Mouse (Mus musculus): ENCODE measurements around the gene Bcl2. TPM values are rescaled to one million over a fixed set of nuclear protein-coding genes. Genes with fewer than 3 reads are reported as not detected.
"Not testable (repeated sequence)": the region's sequence is repeated elsewhere in the genome, so short reads cannot be mapped to it uniquely, and the experiment has no call there.

Gene Bcl2
- total RNA-seq, 2 experiments from 2014 or later: 3.4 to 3.6 TPM

- intact Hi-C loops (cut with DNase I; ENCODE audit: low total_unique reads): loop anchor here (10.0 kb wide), 1 partner anchor 115 kb away; no protein-coding TSS in a partner anchor
- DNase-seq: no peak
Measured at GRCm38 (mm10) chr1:106540130-106540529, 173.9 kb downstream of the Bcl2 start.

GRCm38 (mm10) chr1:106539029-106539428, 175.0 kb downstream of the Bcl2 start:
- DNase-seq: no peak
- intact Hi-C loops (cut with DNase I; ENCODE audit: low total_unique reads): no loop called here

- DNase-seq: not testable (repeated sequence)
Measured at GRCm38 (mm10) chr1:106534835-106535234, 179.2 kb downstream of the Bcl2 start.

GRCm38 (mm10) chr1:106529570-106529969, 184.5 kb downstream of the Bcl2 start:
- DNase-seq: no peak
- intact Hi-C loops (cut with DNase I; ENCODE audit: low total_unique reads): no loop called here

More at GRCm38 (mm10) chr1:106534835-106535234, 179.2 kb downstream of the Bcl2 start:
- intact Hi-C loops (cut with DNase I; ENCODE audit: low total_unique reads): not testable (repeated sequence)

GRCm38 (mm10) chr1:106527537-106527936, 186.5 kb downstream of the Bcl2 start:
- intact Hi-C loops (cut with DNase I; ENCODE audit: low total_unique reads): no loop called here
- DNase-seq: no peak

- intact Hi-C loops (cut with DNase I; ENCODE audit: low total_unique reads): no loop called here
- DNase-seq: peak; percentile 34
Measured at GRCm38 (mm10) chr1:106526751-106527150, 187.3 kb downstream of the Bcl2 start.

- intact Hi-C loops (cut with DNase I; ENCODE audit: low total_unique reads): no loop called here
- DNase-seq: no peak
Measured at GRCm38 (mm10) chr1:106526112-106526511, 188.0 kb downstream of the Bcl2 start.

- intact Hi-C loops (cut with DNase I; ENCODE audit: low total_unique reads): loop anchor here (5.0 kb wide), 1 partner anchor 204 kb away; no protein-coding TSS in a partner anchor
- peak; percentile 63 for DNase-seq
Measured at GRCm38 (mm10) chr1:106523741-106524140, 190.3 kb downstream of the Bcl2 start.

- intact Hi-C loops (cut with DNase I; ENCODE audit: low total_unique reads): loop anchor here (5.0 kb wide), 1 partner anchor 204 kb away; no protein-coding TSS in a partner anchor
- DNase-seq: no peak
Measured at GRCm38 (mm10) chr1:106523009-106523408, 191.1 kb downstream of the Bcl2 start.

GRCm38 (mm10) chr1:106517591-106518177, 196.4 kb downstream of the Bcl2 start:
- no peak for DNase-seq

GRCm38 (mm10) chr1:106517099-106517498, 197.0 kb downstream of the Bcl2 start:
- no peak for DNase-seq
- intact Hi-C loops (cut with DNase I; ENCODE audit: low total_unique reads): no loop called here

More at GRCm38 (mm10) chr1:106517591-106518177, 196.4 kb downstream of the Bcl2 start:
- intact Hi-C loops (cut with DNase I; ENCODE audit: low total_unique reads): no loop called here

- intact Hi-C loops (cut with DNase I; ENCODE audit: low total_unique reads): no loop called here
- no peak for DNase-seq
Measured at GRCm38 (mm10) chr1:106515611-106516010, 198.5 kb downstream of the Bcl2 start.

GRCm38 (mm10) chr1:106513890-106514643, 200.0 kb downstream of the Bcl2 start:
- intact Hi-C loops (cut with DNase I; ENCODE audit: low total_unique reads): no loop called here
- DNase-seq: no peak

- no peak for DNase-seq
- intact Hi-C loops (cut with DNase I; ENCODE audit: low total_unique reads): no loop called here
Measured at GRCm38 (mm10) chr1:106513481-106513880, 200.6 kb downstream of the Bcl2 start.

GRCm38 (mm10) chr1:106511593-106511992, 202.5 kb downstream of the Bcl2 start:
- intact Hi-C loops (cut with DNase I; ENCODE audit: low total_unique reads): no loop called here
- peak; percentile 77 for DNase-seq

- no peak for DNase-seq
- intact Hi-C loops (cut with DNase I; ENCODE audit: low total_unique reads): no loop called here
Measured at GRCm38 (mm10) chr1:106507556-106507955, 206.5 kb downstream of the Bcl2 start.

- no peak for DNase-seq
- intact Hi-C loops (cut with DNase I; ENCODE audit: low total_unique reads): no loop called here
Measured at GRCm38 (mm10) chr1:106503910-106504309, 210.2 kb downstream of the Bcl2 start.

GRCm38 (mm10) chr1:106503407-106503806, 210.7 kb downstream of the Bcl2 start:
- no peak for DNase-seq
- intact Hi-C loops (cut with DNase I; ENCODE audit: low total_unique reads): no loop called here

GRCm38 (mm10) chr1:106497999-106498398, 216.1 kb downstream of the Bcl2 start:
- DNase-seq: no peak
- intact Hi-C loops (cut with DNase I; ENCODE audit: low total_unique reads): no loop called here

All from gastrocnemius, postnatal 14 days (tissue).